Mouse (Mus musculus) liver, embryonic 12.5 days (tissue): ENCODE data around the gene Igfbp3. TPM values are rescaled to one million over a fixed set of nuclear protein-coding genes. Genes with fewer than 3 reads are reported as not detected.

Experiments
- ATAC-seq: fragments of 200-750 bp; cut with Nextera tagmentation; 2 replicates; pipeline ENCODE4 v1.8.0; 2017; ENCODE audit warnings: moderate number of reproducible peaks, mild to moderate bottlenecking, moderate library complexity
- H3K27ac ChIP-seq: fragments of 300-500 bp; sonication (generic); 2 replicates; pipeline ENCODE4 v1.5.1; 2016; ENCODE audit warnings: mild to moderate bottlenecking
- H3K27me3 ChIP-seq: fragments of 300-500 bp; sonication (generic); replicated peaks from 2 replicates; pipeline ENCODE4 v1.6.1; 2016; ENCODE audit warnings: mild to moderate bottlenecking, moderate library complexity
- H3K36me3 ChIP-seq: fragments of 300-500 bp; sonication (generic); 2 replicates; pipeline ENCODE4 v1.6.1; 2016; ENCODE audit warnings: mild to moderate bottlenecking, moderate library complexity
- H3K4me1 ChIP-seq: fragments of 300-500 bp; sonication (generic); 2 replicates; pipeline ENCODE4 v1.6.1; 2016
- H3K4me2 ChIP-seq: fragments of 300-500 bp; sonication (generic); 2 replicates; pipeline ENCODE4 v1.6.1; 2016; ENCODE audit warnings: mild to moderate bottlenecking, moderate library complexity
- H3K4me3 ChIP-seq: fragments of 300-500 bp; sonication (generic); 2 replicates; pipeline ENCODE4 v1.5.1; 2016; ENCODE audit warnings: mild to moderate bottlenecking, moderate library complexity
- H3K9ac ChIP-seq: fragments of 300-500 bp; sonication (generic); 2 replicates; pipeline ENCODE4 v1.6.1; 2016; ENCODE audit warnings: mild to moderate bottlenecking, moderate library complexity
- H3K9me3 ChIP-seq: fragments of 300-500 bp; sonication (generic); replicated peaks from 2 replicates; pipeline ENCODE4 v1.6.1; 2016; ENCODE audit warnings: mild to moderate bottlenecking, moderate library complexity
- WGBS: fragments of 180-500 bp; shearing (Covaris S2); methylation state at CpG from one replicate; pipeline ENCODE4 v1.1.7; 2016; ENCODE audit not compliant: insufficient replicate concordance; 5-methylcytosine and 5-hydroxymethylcytosine counted together
- polyA plus RNA-seq: library from polyadenylated mRNA; unstranded; fragments of >200 nt; fragmentation: Nextera tagmentation; extraction: Ambion mirVana; gene quantifications from 2 replicates; pipeline ENCODE4 v1.2.1, GENCODE M21; 2016

Gene Igfbp3
- polyA plus RNA-seq, 1 experiment from 2014 or later = 42.6 TPM

- Histone ChIP-seq H3K27ac (no peak overlapping the region), H3K4me1 (peaks cover 17% of the 10 kb centered on the region)
- WGBS = 61% methylated on average over 6 of the region's 6 CpGs
Observed at GRCm38 (mm10) chr11:7158196-7158595, 55.5 kb downstream of the Igfbp3 start.

GRCm38 (mm10) chr11:7156427-7156826, 57.3 kb downstream of the Igfbp3 start:
- Histone ChIP-seq H3K4me1 (peaks cover 17% of the 10 kb centered on the region), H3K4me2 (no peak overlapping the region), H3K36me3 (no peaks in the 10 kb centered on the region), H3K27me3 (no peaks in the 10 kb centered on the region), H3K9ac (no peak overlapping the region), H3K4me3 (no peak overlapping the region), H3K27ac (no peak overlapping the region), H3K9me3 (no peaks in the 10 kb centered on the region)
- WGBS = 55% methylated on average over 4 of the region's 4 CpGs
- no peak for ATAC-seq

More at GRCm38 (mm10) chr11:7158196-7158595, 55.5 kb downstream of the Igfbp3 start:
- Histone ChIP-seq H3K9ac (no peak overlapping the region), H3K4me2 (no peak overlapping the region), H3K27me3 (no peaks in the 10 kb centered on the region), H3K36me3 (no peaks in the 10 kb centered on the region), H3K9me3 (no peaks in the 10 kb centered on the region), H3K4me3 (no peak overlapping the region)
- ATAC-seq = no peak

Other genes starting within 250 kb of the Igfbp3 start
- gene Adcy1, start 150.4 kb downstream of the Igfbp3 start, polyA plus RNA-seq = 0.30 and 0.42 TPM in 2 replicates
- gene Gm11985, start 25.4 kb downstream of the Igfbp3 start, polyA plus RNA-seq = not detected in 2 replicates
- gene Igfbp1, start 16.1 kb downstream of the Igfbp3 start, polyA plus RNA-seq = 39.5 and 41.4 TPM in 2 replicates